ENCODE assay signal across 21 mouse cellular contexts in the genomic region with DNA sequence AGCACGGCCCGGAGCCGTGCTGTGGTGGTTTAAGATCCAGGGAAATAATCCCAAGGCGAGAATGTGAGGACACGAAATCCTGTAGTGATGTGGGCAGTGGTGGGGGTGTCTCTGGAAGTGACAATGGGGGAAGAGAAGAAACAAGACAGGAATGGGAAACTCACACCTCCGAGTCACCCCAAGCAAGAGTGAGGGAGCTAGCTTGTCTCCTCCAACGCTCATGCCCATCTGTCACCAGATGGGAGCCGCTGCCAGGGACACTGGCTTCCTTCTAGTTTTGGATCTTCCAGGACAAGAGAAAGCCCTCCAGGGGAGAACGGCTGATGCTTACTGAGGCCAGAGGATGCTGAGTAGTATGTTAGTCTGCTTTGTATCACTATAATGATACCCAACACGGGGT.
DNase-seq lines count a peak whose midpoint lies in the region; ATAC-seq lines count a peak whose summit lies in the region.
"Had no signal": no experiment of that assay in that cellular context is flagged by ENCODE, and none has a peak within 500 bp of the region (broad histone marks: within the 10 kb centered on the region; RNA-seq: fewer than 3 reads in every experiment).

No protein-coding gene starts in this region.

- H3K27ac ChIP-seq in forebrain, embryonic 10.5 days = peak overlapping the region; percentile 66; the same call in 1 of the 2 replicates
- no peak overlapping the region for H3K27ac ChIP-seq in forebrain, embryonic 16.5 days (ENCODE audit: low read length)
- H3K27ac ChIP-seq in midbrain, embryonic 16.5 days (ENCODE audit: low read length) = no peak overlapping the region
- H3K27ac ChIP-seq: embryonic facial prominence, embryonic 15.5 days; forebrain, embryonic 12.5 days; gastrocnemius, adult 2 months; hindbrain, embryonic 14.5 days; liver, embryonic 12.5 days; neural tube, embryonic 12.5 days had no signal

- peaks cover 15% of the 10 kb centered on the region for H3K4me1 ChIP-seq in forebrain, embryonic 10.5 days
- H3K4me1 ChIP-seq in forebrain, embryonic 16.5 days (replicated peaks; ENCODE audit: control insufficient read depth, insufficient read depth, low read length) = peaks cover 8% of the 10 kb centered on the region
- no peaks in the 10 kb centered on the region for H3K4me1 ChIP-seq in midbrain, embryonic 16.5 days (ENCODE audit: control insufficient read depth, insufficient read depth, low read length)
- H3K4me1 ChIP-seq: forebrain, embryonic 12.5 days; liver, embryonic 12.5 days; megakaryocyte, embryonic 14.5 days; neural tube, embryonic 12.5 days had no signal

- no peak for ATAC-seq in forebrain, embryonic 16.5 days
- ATAC-seq in midbrain, embryonic 16.5 days = no peak
- ATAC-seq: activated CD4-positive, CD25-positive, alpha-beta regulatory T cell, adult 4 months; intestine, postnatal 0 days; liver, embryonic 12.5 days had no signal

- DNase-seq in forebrain, embryonic 10.5 days (ENCODE audit: extremely low spot score, low spot score) = no peak
- peak; percentile 70 for DNase-seq in cerebellum, adult 18-20 months
- DNase-seq in cerebellum, postnatal 36 days = peak; percentile 44
- DNase-seq in left cerebral cortex, postnatal 25 days (ENCODE audit: low spot score in 2 of 2) = peak; percentile 30 to 94
- DNase-seq in urinary bladder, postnatal 25 days (ENCODE audit: low spot score) = no peak
- no peak for DNase-seq in ovary, postnatal 36 days (ENCODE audit: low spot score)
- DNase-seq: gastrocnemius, adult 2 months; heart, adult 18-20 months; kidney, postnatal 4 days; lung, postnatal 10 days; thymus, postnatal 25 days had no signal

- 92% methylated on average over 10 of the region's 10 CpGs for WGBS in forebrain, embryonic 10.5 days
- whole genome bisulfite sequencing in forebrain, embryonic 16.5 days = 81% methylated on average over 10 of the region's 10 CpGs
- 89% methylated on average over 10 of the region's 10 CpGs for WGBS in midbrain, embryonic 16.5 days

- no peaks in the 10 kb centered on the region for H3K27me3 ChIP-seq in forebrain, embryonic 10.5 days (ENCODE audit: poor library complexity, severe bottlenecking)
- no peaks in the 10 kb centered on the region for H3K27me3 ChIP-seq in forebrain, embryonic 16.5 days (replicated peaks; ENCODE audit: control insufficient read depth, insufficient read depth, low read length)
- no peaks in the 10 kb centered on the region for H3K27me3 ChIP-seq in midbrain, embryonic 16.5 days (ENCODE audit: control insufficient read depth, insufficient read depth, low read depth, low read length)
- H3K27me3 ChIP-seq: embryonic facial prominence, embryonic 15.5 days; forebrain, embryonic 12.5 days; liver, embryonic 12.5 days; neural tube, embryonic 12.5 days had no signal

- H3K9ac ChIP-seq in forebrain, embryonic 16.5 days (replicated peaks; ENCODE audit: low read depth, low read length) = no peak overlapping the region
- H3K9ac ChIP-seq in midbrain, embryonic 16.5 days (ENCODE audit: low read depth, low read length) = no peak overlapping the region
- H3K9ac ChIP-seq: embryonic facial prominence, embryonic 15.5 days; forebrain, embryonic 12.5 days; hindbrain, embryonic 14.5 days; liver, embryonic 12.5 days; neural tube, embryonic 12.5 days had no signal

- no peaks in the 10 kb centered on the region for H3K36me3 ChIP-seq in forebrain, embryonic 10.5 days (replicated peaks)
- H3K36me3 ChIP-seq in forebrain, embryonic 16.5 days (ENCODE audit: control insufficient read depth, insufficient read depth) = no peaks in the 10 kb centered on the region
- no peaks in the 10 kb centered on the region for H3K36me3 ChIP-seq in midbrain, embryonic 16.5 days (ENCODE audit: control insufficient read depth, insufficient read depth, low read length)
- H3K36me3 ChIP-seq: embryonic facial prominence, embryonic 15.5 days; forebrain, embryonic 12.5 days; liver, embryonic 12.5 days; neural tube, embryonic 12.5 days had no signal

- H3K9me3 ChIP-seq in forebrain, embryonic 10.5 days = no peaks in the 10 kb centered on the region
- no peaks in the 10 kb centered on the region for H3K9me3 ChIP-seq in forebrain, embryonic 16.5 days (ENCODE audit: control insufficient read depth, low read length)
- no peaks in the 10 kb centered on the region for H3K9me3 ChIP-seq in midbrain, embryonic 16.5 days (replicated peaks; ENCODE audit: control insufficient read depth, low read length, poor library complexity, severe bottlenecking)
- H3K9me3 ChIP-seq: embryonic facial prominence, embryonic 15.5 days; forebrain, embryonic 12.5 days; liver, embryonic 12.5 days; neural tube, embryonic 12.5 days had no signal

- H3K4me2 ChIP-seq in forebrain, embryonic 16.5 days (ENCODE audit: low read length) = no peak overlapping the region
- H3K4me2 ChIP-seq in midbrain, embryonic 16.5 days (ENCODE audit: low read length) = no peak overlapping the region
- H3K4me2 ChIP-seq: embryonic facial prominence, embryonic 15.5 days; forebrain, embryonic 12.5 days; hindbrain, embryonic 14.5 days; liver, embryonic 12.5 days; neural tube, embryonic 12.5 days had no signal

- no peak overlapping the region for H3K4me3 ChIP-seq in forebrain, embryonic 10.5 days
- H3K4me3 ChIP-seq in forebrain, embryonic 16.5 days (replicated peaks; ENCODE audit: low read length) = no peak overlapping the region
- H3K4me3 ChIP-seq in midbrain, embryonic 16.5 days (ENCODE audit: low read depth, low read length) = no peak overlapping the region
- H3K4me3 ChIP-seq: embryonic facial prominence, embryonic 15.5 days; forebrain, embryonic 12.5 days; gastrocnemius, adult 2 months; liver, embryonic 12.5 days; megakaryocyte, embryonic 14.5 days; neural tube, embryonic 12.5 days had no signal

- intact Hi-C loops in left cerebral cortex, postnatal 25 days (cut with DNase I) = loop anchor here (1.0 to 5.0 kb wide), 6 partner anchors 16 to 242 kb away; partner anchors contain the start of gene Dazl

Comparison
In these comparisons a context has a peak if more than half of its experiments do, and no peak if none do; other contexts are left out.
1. DNase-seq: peak in cerebellum, adult 18-20 months (2 of 2), cerebellum, postnatal 36 days (2 of 2) and left cerebral cortex, postnatal 25 days (2 of 2); none in forebrain, embryonic 10.5 days (single experiment), urinary bladder, postnatal 25 days (single experiment) and ovary, postnatal 36 days (single experiment).